22 mouse cellular contexts compared by ENCODE assay signal in genomic region chr13:51770647-51771427, GRCm38 (mm10). TPM values are rescaled to one million over a fixed set of nuclear protein-coding genes. Genes with fewer than 3 reads are reported as not detected.
A peak's percentile ranks its signal among the peaks of the same experiment; 100 is the strongest.
DNase-seq lines count a peak whose midpoint lies in the region; ATAC-seq and TF ChIP-seq lines count a peak whose summit lies in the region.
"Had no signal": no experiment of that assay in that cellular context is flagged by ENCODE, and none has a peak within 500 bp of the region (broad histone marks: within the 10 kb centered on the region; RNA-seq: fewer than 3 reads in every experiment).

No protein-coding gene starts in this region.

- H3K27ac ChIP-seq in cerebellum, adult 2 months (ENCODE audit: insufficient read depth, low read length): peak overlapping the region; percentile 19
- H3K27ac ChIP-seq in liver, embryonic 14.5 days: no peak overlapping the region
- H3K27ac ChIP-seq in liver, embryonic 12.5 days: no peak overlapping the region
- no peak overlapping the region for H3K27ac ChIP-seq in forebrain, embryonic 15.5 days (replicated peaks)
- H3K27ac ChIP-seq: embryonic facial prominence, embryonic 12.5 days; forebrain, embryonic 12.5 days; gastrocnemius, adult 2 months; heart, embryonic 15.5 days; hindbrain, embryonic 15.5 days; limb, embryonic 13.5 days; liver, embryonic 15.5 days; midbrain, embryonic 10.5 days; neural tube, embryonic 13.5 days; stomach, embryonic 15.5 days had no signal

- 93% methylated on average over 14 of the region's 14 CpGs for WGBS in cerebellum, adult 2 months
- WGBS in liver, embryonic 14.5 days (ENCODE audit: insufficient replicate concordance): 84% methylated on average over 14 of the region's 14 CpGs
- 83% methylated on average over 14 of the region's 14 CpGs for WGBS in liver, embryonic 12.5 days (ENCODE audit: insufficient replicate concordance)
- 91% methylated on average over 14 of the region's 14 CpGs for WGBS in forebrain, embryonic 15.5 days

- H3K4me1 ChIP-seq in cerebellum, adult 2 months (ENCODE audit: control insufficient read depth, insufficient read depth, low read length): peaks cover 50% of the 10 kb centered on the region
- peaks cover 0 to 7% of the 10 kb centered on the region in 2 experiments; a peak in 3 of 4 replicates for H3K4me1 ChIP-seq in liver, embryonic 14.5 days (replicated peaks; ENCODE audit: control insufficient read depth in 2 of 2, insufficient read depth in 2 of 2, low read length in 1 of 2)
- H3K4me1 ChIP-seq in liver, embryonic 12.5 days: peaks cover 30% of the 10 kb centered on the region
- H3K4me1 ChIP-seq in forebrain, embryonic 15.5 days: 0 out of 2 replicates have a peak, but pooled peaks cover 2% of the 10 kb centered on the region
- H3K4me1 ChIP-seq: forebrain, embryonic 12.5 days; limb, embryonic 13.5 days; midbrain, embryonic 10.5 days; neural tube, embryonic 13.5 days; stomach, embryonic 15.5 days had no signal

- no peak overlapping the region for H3K9ac ChIP-seq in liver, embryonic 14.5 days (replicated peaks)
- no peak overlapping the region for H3K9ac ChIP-seq in liver, embryonic 12.5 days
- no peak overlapping the region for H3K9ac ChIP-seq in forebrain, embryonic 15.5 days (replicated peaks)
- H3K9ac ChIP-seq: embryonic facial prominence, embryonic 12.5 days; forebrain, embryonic 12.5 days; heart, embryonic 15.5 days; hindbrain, embryonic 15.5 days; limb, embryonic 13.5 days; liver, embryonic 15.5 days; neural tube, embryonic 13.5 days; stomach, embryonic 15.5 days had no signal

- no peaks in the 10 kb centered on the region for H3K9me3 ChIP-seq in liver, embryonic 14.5 days (ENCODE audit: control insufficient read depth, low read length)
- no peaks in the 10 kb centered on the region for H3K9me3 ChIP-seq in liver, embryonic 12.5 days (replicated peaks)
- no peaks in the 10 kb centered on the region for H3K9me3 ChIP-seq in forebrain, embryonic 15.5 days
- H3K9me3 ChIP-seq: embryonic facial prominence, embryonic 12.5 days; forebrain, embryonic 12.5 days; heart, embryonic 15.5 days; hindbrain, embryonic 15.5 days; limb, embryonic 13.5 days; liver, embryonic 15.5 days; midbrain, embryonic 10.5 days; neural tube, embryonic 13.5 days; stomach, embryonic 15.5 days had no signal

- no peak for TF ChIP-seq POLR2A in cerebellum, adult 2 months (IDR thresholded peaks at IDR 0.05; ENCODE audit: borderline replicate concordance, insufficient read depth, low read length)

- no peak for TF ChIP-seq CTCF in cerebellum, adult 2 months (IDR thresholded peaks at IDR 0.05; ENCODE audit: borderline replicate concordance, insufficient read depth, low read depth, low read length)
- TF ChIP-seq CTCF in liver, embryonic 14.5 days (IDR thresholded peaks at IDR 0.05; ENCODE audit: low read depth): peak; percentile 11; the same call in 1 of the 2 replicates

- DNase-seq in cerebellum, adult 2 months: no peak
- DNase-seq in cerebellum, adult 11-12 months: no peak
- no peak for DNase-seq in liver, embryonic 14.5 days (ENCODE audit: low read depth in 3 of 3, low spot score in 3 of 3)
- DNase-seq in kidney, postnatal 10 days: peak; percentile 39
- DNase-seq: adrenal gland, postnatal 36 days; gastrocnemius, adult 2 months; heart, postnatal 4 days; thymus, adult 18-20 months had no signal

- no peak for ATAC-seq in liver, embryonic 14.5 days (ENCODE audit: insufficient read depth)
- no peak for ATAC-seq in liver, embryonic 12.5 days
- no peak for ATAC-seq in forebrain, embryonic 15.5 days (replicated peaks)
- no peak for ATAC-seq in CD4-positive, CD25-positive, alpha-beta regulatory T cell, adult 4 months
- ATAC-seq: midbrain, embryonic 16.5 days had no signal

- H3K4me3 ChIP-seq in cerebellum, adult 2 months (replicated peaks; ENCODE audit: insufficient read depth, low read depth, low read length): no peak overlapping the region
- no peak overlapping the region for H3K4me3 ChIP-seq in liver, embryonic 14.5 days (ENCODE audit: insufficient read depth in 1 of 2, low read depth in 2 of 2, low read length in 2 of 2)
- no peak overlapping the region for H3K4me3 ChIP-seq in liver, embryonic 12.5 days
- no peak overlapping the region for H3K4me3 ChIP-seq in forebrain, embryonic 15.5 days
- H3K4me3 ChIP-seq: embryonic facial prominence, embryonic 12.5 days; forebrain, embryonic 12.5 days; gastrocnemius, adult 2 months; heart, embryonic 15.5 days; hindbrain, embryonic 15.5 days; limb, embryonic 13.5 days; liver, embryonic 15.5 days; midbrain, embryonic 10.5 days; myocyte; neural tube, embryonic 13.5 days; stomach, embryonic 15.5 days had no signal

- H3K27me3 ChIP-seq in cerebellum, adult 2 months (ENCODE audit: control insufficient read depth, insufficient read depth, low read length): no peaks in the 10 kb centered on the region
- H3K27me3 ChIP-seq in liver, embryonic 14.5 days (ENCODE audit: control insufficient read depth, insufficient read depth, low read length): no peaks in the 10 kb centered on the region
- no peaks in the 10 kb centered on the region for H3K27me3 ChIP-seq in liver, embryonic 12.5 days (replicated peaks)
- no peaks in the 10 kb centered on the region for H3K27me3 ChIP-seq in forebrain, embryonic 15.5 days
- H3K27me3 ChIP-seq: embryonic facial prominence, embryonic 12.5 days; forebrain, embryonic 12.5 days; heart, embryonic 15.5 days; hindbrain, embryonic 15.5 days; limb, embryonic 13.5 days; liver, embryonic 15.5 days; neural tube, embryonic 13.5 days; stomach, embryonic 15.5 days had no signal

- no peak for TF ChIP-seq EP300 in liver, embryonic 14.5 days (IDR thresholded peaks at IDR 0.05; ENCODE audit: low read depth)

- H3K36me3 ChIP-seq in liver, embryonic 14.5 days (replicated peaks; ENCODE audit: control insufficient read depth, insufficient read depth, low read depth): no peaks in the 10 kb centered on the region
- H3K36me3 ChIP-seq in liver, embryonic 12.5 days: peaks cover 9% of the 10 kb centered on the region; the same call in 1 of the 2 replicates
- H3K36me3 ChIP-seq in forebrain, embryonic 15.5 days: no peaks in the 10 kb centered on the region
- H3K36me3 ChIP-seq: embryonic facial prominence, embryonic 12.5 days; forebrain, embryonic 12.5 days; heart, embryonic 15.5 days; hindbrain, embryonic 15.5 days; limb, embryonic 13.5 days; liver, embryonic 15.5 days; midbrain, embryonic 10.5 days; neural tube, embryonic 13.5 days; stomach, embryonic 15.5 days had no signal

- no peak overlapping the region for H3K4me2 ChIP-seq in liver, embryonic 14.5 days (ENCODE audit: low read depth)
- H3K4me2 ChIP-seq in liver, embryonic 12.5 days: no peak overlapping the region
- no peak overlapping the region for H3K4me2 ChIP-seq in forebrain, embryonic 15.5 days (replicated peaks)
- H3K4me2 ChIP-seq: embryonic facial prominence, embryonic 12.5 days; forebrain, embryonic 12.5 days; heart, embryonic 15.5 days; hindbrain, embryonic 15.5 days; limb, embryonic 13.5 days; liver, embryonic 15.5 days; neural tube, embryonic 13.5 days; stomach, embryonic 15.5 days had no signal

RNA-seq across cellular contexts. Expression of gene Sema4d, which starts 22.7 kb away (rescaled TPM):
- 111 and 116 TPM in 2 replicates for polyA plus RNA-seq in cerebellum, adult 2 months (2012; rRNA removed)
- 4.2 and 4.7 TPM in 2 replicates for polyA plus RNA-seq in liver, embryonic 14.5 days (2012; rRNA removed)
- polyA plus RNA-seq in liver, embryonic 14.5 days (2014; fragmentation: Nextera tagmentation; extraction: Ambion mirVana): 4.6 and 6.1 TPM in 2 replicates
- 10.8 TPM in 2 replicates for polyA plus RNA-seq in liver, embryonic 12.5 days (2016; fragmentation: Nextera tagmentation; extraction: Ambion mirVana)
- polyA plus RNA-seq in forebrain, embryonic 15.5 days (2015; fragmentation: Nextera tagmentation; extraction: Ambion mirVana): 18.7 and 20.7 TPM in 2 replicates
- 100 to 1,000 TPM; 122 to 152 TPM for polyA plus RNA-seq in CD4-positive, CD25-positive, alpha-beta regulatory T cell, adult 4 months (2017; shearing (Covaris generic))
